Mouse (Mus musculus): ENCODE measurements around the gene Zfp385b. TPM values are rescaled to one million over a fixed set of nuclear protein-coding genes. Genes with fewer than 3 reads are reported as not detected.

The Zfp385b gene
- polyA plus RNA-seq, 1 experiment from 2014 or later: 6.7 TPM

DNA sequence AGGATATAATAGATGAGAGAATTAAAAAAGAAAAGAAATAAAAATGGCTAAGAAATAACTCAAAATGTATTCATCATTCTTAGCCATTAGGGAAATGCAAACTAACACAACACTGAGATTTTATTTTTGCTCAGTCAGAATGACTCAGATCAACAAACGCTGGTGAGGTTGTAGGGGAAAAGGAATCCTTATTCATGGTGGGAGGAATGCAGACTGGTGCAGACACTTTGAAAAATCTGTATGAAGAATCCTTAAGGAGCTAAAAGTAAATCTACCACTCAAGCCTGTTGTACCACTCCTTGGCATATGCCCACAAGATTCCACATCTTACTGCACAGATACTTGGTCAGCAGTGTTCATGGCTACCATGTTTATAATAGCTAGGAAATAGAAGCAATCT, 242.9 kb downstream of the Zfp385b start:
- Histone ChIP-seq H3K9ac (no peak overlapping the region), H3K4me1 (no peaks in the 10 kb centered on the region), H3K9me3 (replicated peaks) (no peaks in the 10 kb centered on the region), H3K4me3 (replicated peaks) (no peak overlapping the region), H3K36me3 (no peaks in the 10 kb centered on the region), H3K4me2 (no peak overlapping the region), H3K27ac (no peak overlapping the region), H3K27me3 (no peaks in the 10 kb centered on the region)
- WGBS: 91% methylated on average over 1 of the region's 1 CpGs
- no peak for ATAC-seq (replicated peaks; ENCODE audit: low FRiP score)

DNA sequence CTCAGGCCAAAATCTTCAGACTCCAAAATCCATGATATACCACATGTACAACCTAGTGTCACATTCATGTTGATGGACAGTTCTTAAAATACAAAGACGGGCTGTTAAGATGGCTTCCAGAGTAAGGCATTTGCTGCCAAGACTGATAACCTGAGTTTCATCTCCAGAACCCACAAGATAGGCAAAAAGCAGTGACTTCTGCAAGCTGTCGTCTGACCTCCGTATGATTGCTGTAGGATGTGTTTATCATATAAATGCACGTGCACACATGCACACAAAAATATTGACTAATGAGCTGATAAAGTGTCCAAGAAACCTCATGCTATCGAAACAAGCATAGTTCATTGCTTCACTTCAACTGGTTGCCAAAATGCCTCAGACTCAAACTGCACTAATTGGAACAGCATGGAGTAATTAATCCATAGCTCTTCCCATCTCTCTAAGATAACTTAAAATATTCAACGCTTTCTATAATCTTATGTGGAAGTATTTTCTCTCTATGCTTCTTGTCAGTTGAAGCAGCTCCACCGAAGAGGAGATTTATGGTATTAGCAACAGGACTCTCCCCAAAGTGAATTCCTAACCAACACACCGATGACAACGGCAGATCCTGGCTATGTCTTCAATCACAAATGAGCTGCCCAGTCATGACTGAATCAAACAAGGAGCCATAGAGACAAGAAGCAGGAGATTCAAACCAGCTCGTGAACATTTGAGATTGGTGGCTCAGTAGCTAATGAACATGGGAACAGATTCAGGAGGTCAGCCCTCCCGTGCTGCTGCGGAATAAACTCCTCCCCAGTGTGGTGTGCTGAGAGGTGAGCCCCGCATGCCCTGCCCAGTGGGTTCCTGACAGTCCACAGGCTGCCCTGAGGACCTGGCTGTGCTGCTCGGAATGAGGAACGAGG, 251.7 kb downstream of the Zfp385b start:
- 70% methylated on average over 15 of the region's 15 CpGs for WGBS
- Histone ChIP-seq H3K36me3 (no peaks in the 10 kb centered on the region), H3K9me3 (replicated peaks) (no peaks in the 10 kb centered on the region), H3K9ac (no peak overlapping the region), H3K27me3 (no peaks in the 10 kb centered on the region), H3K4me1 (no peaks in the 10 kb centered on the region), H3K27ac (no peak overlapping the region), H3K4me3 (replicated peaks) (no peak overlapping the region), H3K4me2 (no peak overlapping the region)
- ATAC-seq (replicated peaks; ENCODE audit: low FRiP score): no peak

DNA sequence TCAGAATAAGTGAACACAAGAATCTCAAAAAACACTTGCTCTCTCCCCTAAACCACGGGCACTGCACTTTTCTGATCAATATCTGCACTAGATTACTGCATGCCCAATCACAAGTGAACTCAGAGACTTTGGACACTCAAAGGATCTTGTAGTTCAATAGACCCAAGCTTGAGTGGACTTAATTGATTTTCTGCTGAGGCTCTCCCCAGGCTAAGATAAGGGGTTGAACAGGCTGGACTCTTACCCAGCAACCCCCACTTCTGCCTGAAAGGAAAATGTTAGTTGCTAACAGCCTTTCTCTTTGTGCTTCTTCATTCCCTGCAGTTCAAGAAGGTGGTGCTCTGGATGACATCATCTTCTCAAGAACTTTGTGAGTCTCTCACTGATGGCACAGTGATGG, 255.7 kb downstream of the Zfp385b start:
- H3K4me3 ChIP-seq (replicated peaks): no peak overlapping the region
- H3K36me3 ChIP-seq: no peaks in the 10 kb centered on the region
- H3K27ac ChIP-seq: no peak overlapping the region
- whole genome bisulfite sequencing: 61% methylated on average over 1 of the region's 1 CpGs
- no peaks in the 10 kb centered on the region for H3K9me3 ChIP-seq (replicated peaks)
- no peaks in the 10 kb centered on the region for H3K27me3 ChIP-seq
- no peak for ATAC-seq (replicated peaks; ENCODE audit: low FRiP score)
- H3K4me2 ChIP-seq: no peak overlapping the region
- no peak overlapping the region for H3K9ac ChIP-seq
- H3K4me1 ChIP-seq: no peaks in the 10 kb centered on the region

DNA sequence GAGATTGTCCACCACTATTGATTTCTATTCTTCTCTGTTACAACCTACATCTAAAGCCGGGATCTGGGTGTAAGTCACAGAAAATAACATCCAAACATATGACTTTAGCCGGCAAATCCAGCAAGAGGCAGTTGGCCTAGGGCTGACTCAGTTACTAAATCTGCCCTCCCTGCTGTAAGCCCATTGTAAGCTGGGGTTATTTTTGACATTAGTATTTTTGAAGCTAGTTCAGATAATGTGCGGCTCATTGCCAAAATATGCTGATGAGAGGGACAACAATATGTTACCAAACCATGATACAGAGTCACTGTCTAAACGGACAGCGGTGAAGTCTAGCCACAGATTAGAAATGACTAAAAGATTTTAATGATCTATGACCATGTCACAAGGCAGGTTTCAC, 257.5 kb downstream of the Zfp385b start:
- Histone ChIP-seq H3K4me3 (replicated peaks) (no peak overlapping the region), H3K36me3 (no peaks in the 10 kb centered on the region), H3K4me2 (no peak overlapping the region), H3K27me3 (no peaks in the 10 kb centered on the region), H3K9ac (no peak overlapping the region), H3K27ac (no peak overlapping the region), H3K4me1 (no peaks in the 10 kb centered on the region), H3K9me3 (replicated peaks) (no peaks in the 10 kb centered on the region)
- no peak for ATAC-seq (replicated peaks; ENCODE audit: low FRiP score)
- 92% methylated on average over 5 of the region's 5 CpGs for WGBS

- H3K4me3 ChIP-seq (replicated peaks): no peak overlapping the region
- H3K4me1 ChIP-seq: no peaks in the 10 kb centered on the region
- H3K4me2 ChIP-seq: no peak overlapping the region
- ATAC-seq (replicated peaks; ENCODE audit: low FRiP score): no peak
- H3K36me3 ChIP-seq: no peaks in the 10 kb centered on the region
- WGBS: 82% methylated on average over 4 of the region's 4 CpGs
- H3K9ac ChIP-seq: no peak overlapping the region
- H3K27me3 ChIP-seq: no peaks in the 10 kb centered on the region
- no peak overlapping the region for H3K27ac ChIP-seq
- no peaks in the 10 kb centered on the region for H3K9me3 ChIP-seq (replicated peaks)
Observed at GRCm38 (mm10) chr2:77556938-77557337, 262.5 kb downstream of the Zfp385b start.

DNA sequence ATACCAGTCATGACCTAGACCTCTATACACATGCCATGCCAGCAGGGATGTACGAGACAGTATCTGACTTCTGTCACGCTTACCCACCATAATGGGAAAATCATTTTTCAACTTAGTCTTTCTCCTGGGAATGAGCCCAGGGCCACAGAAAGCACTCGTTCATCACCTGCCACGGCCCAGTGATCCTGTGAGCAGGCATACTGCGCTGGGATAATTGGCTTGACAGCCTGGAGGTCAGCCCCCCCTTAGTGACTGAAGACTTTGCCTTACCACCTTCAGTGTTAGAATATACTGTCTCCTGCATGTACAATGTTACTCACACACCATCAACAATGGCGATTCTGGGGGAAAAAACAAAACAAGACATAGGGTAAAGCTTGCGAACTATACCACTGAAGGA, 263.5 kb downstream of the Zfp385b start:
- Histone ChIP-seq H3K4me1 (no peaks in the 10 kb centered on the region), H3K4me3 (replicated peaks) (no peak overlapping the region), H3K36me3 (no peaks in the 10 kb centered on the region), H3K4me2 (no peak overlapping the region), H3K9ac (no peak overlapping the region), H3K9me3 (replicated peaks) (no peaks in the 10 kb centered on the region), H3K27me3 (no peaks in the 10 kb centered on the region), H3K27ac (no peak overlapping the region)
- ATAC-seq (replicated peaks; ENCODE audit: low FRiP score): no peak
- WGBS: 70% methylated on average over 7 of the region's 7 CpGs

DNA sequence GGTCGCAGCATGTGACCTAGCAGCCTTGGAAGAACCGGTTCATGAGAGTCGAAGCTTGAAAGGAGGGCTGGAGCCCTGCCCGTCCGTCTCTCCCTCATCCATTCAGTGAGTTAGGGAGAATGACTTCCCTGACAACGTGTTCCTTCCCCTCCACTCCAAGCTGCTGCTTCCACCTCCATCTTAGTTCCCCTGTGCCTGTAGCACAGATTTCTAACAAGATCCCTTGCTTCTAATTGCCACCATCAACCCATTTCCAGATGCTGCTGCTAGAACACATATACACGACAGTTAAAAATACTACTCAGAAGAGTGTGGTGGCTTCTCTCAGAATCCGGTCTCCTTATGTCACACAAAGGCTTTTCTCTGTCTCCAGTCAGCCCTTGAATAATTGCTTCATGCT, 266.8 kb downstream of the Zfp385b start:
- Histone ChIP-seq H3K9ac (no peak overlapping the region), H3K4me3 (replicated peaks) (no peak overlapping the region), H3K36me3 (no peaks in the 10 kb centered on the region), H3K27me3 (no peaks in the 10 kb centered on the region), H3K9me3 (replicated peaks) (no peaks in the 10 kb centered on the region), H3K4me1 (no peaks in the 10 kb centered on the region), H3K27ac (no peak overlapping the region), H3K4me2 (no peak overlapping the region)
- 52% methylated on average over 8 of the region's 8 CpGs for WGBS
- no peak for ATAC-seq (replicated peaks; ENCODE audit: low FRiP score)

GRCm38 (mm10) chr2:77543388-77543787, 276.1 kb downstream of the Zfp385b start:
- 19% methylated on average over 1 of the region's 1 CpGs for WGBS
- Histone ChIP-seq H3K27ac (no peak overlapping the region), H3K4me1 (0 out of 2 replicates have a peak, but pooled peaks cover 8% of the 10 kb centered on the region), H3K27me3 (no peaks in the 10 kb centered on the region), H3K9me3 (replicated peaks) (no peaks in the 10 kb centered on the region), H3K36me3 (no peaks in the 10 kb centered on the region), H3K4me3 (replicated peaks) (no peak overlapping the region), H3K4me2 (no peak overlapping the region), H3K9ac (no peak overlapping the region)
- no peak for ATAC-seq (replicated peaks; ENCODE audit: low FRiP score)

GRCm38 (mm10) chr2:77542605-77543004, 276.8 kb downstream of the Zfp385b start:
- Histone ChIP-seq H3K4me1 (0 out of 2 replicates have a peak, but pooled peaks cover 8% of the 10 kb centered on the region), H3K27me3 (no peaks in the 10 kb centered on the region), H3K27ac (0 out of 2 replicates have a peak overlapping the region, but pooled peaks have one; percentile 22), H3K4me2 (no peak overlapping the region), H3K9ac (no peak overlapping the region), H3K4me3 (replicated peaks) (no peak overlapping the region), H3K36me3 (no peaks in the 10 kb centered on the region), H3K9me3 (replicated peaks) (no peaks in the 10 kb centered on the region)
- ATAC-seq (replicated peaks; ENCODE audit: low FRiP score): peak; percentile 82
- WGBS: 40% methylated on average over 2 of the region's 2 CpGs

- WGBS: 89% methylated on average over 4 of the region's 4 CpGs
- 0 out of 2 replicates have a peak, but pooled peaks cover 8% of the 10 kb centered on the region for H3K4me1 ChIP-seq
- H3K9me3 ChIP-seq (replicated peaks): no peaks in the 10 kb centered on the region
- no peak overlapping the region for H3K4me2 ChIP-seq
- H3K9ac ChIP-seq: no peak overlapping the region
- no peak overlapping the region for H3K4me3 ChIP-seq (replicated peaks)
- no peak for ATAC-seq (replicated peaks; ENCODE audit: low FRiP score)
- H3K27ac ChIP-seq: no peak overlapping the region
- H3K27me3 ChIP-seq: no peaks in the 10 kb centered on the region
- H3K36me3 ChIP-seq: no peaks in the 10 kb centered on the region
Observed at GRCm38 (mm10) chr2:77541681-77542080, 277.8 kb downstream of the Zfp385b start.

GRCm38 (mm10) chr2:77540860-77541259, 278.6 kb downstream of the Zfp385b start:
- H3K27ac ChIP-seq: no peak overlapping the region

GRCm38 (mm10) chr2:77536556-77536955, 282.9 kb downstream of the Zfp385b start:
- 72% methylated on average over 3 of the region's 3 CpGs for WGBS
- Histone ChIP-seq H3K4me3 (replicated peaks) (no peak overlapping the region), H3K4me2 (no peak overlapping the region), H3K4me1 (no peaks in the 10 kb centered on the region), H3K9me3 (replicated peaks) (no peaks in the 10 kb centered on the region), H3K27ac (no peak overlapping the region), H3K36me3 (no peaks in the 10 kb centered on the region), H3K9ac (no peak overlapping the region), H3K27me3 (no peaks in the 10 kb centered on the region)
- ATAC-seq (replicated peaks; ENCODE audit: low FRiP score): no peak

More at GRCm38 (mm10) chr2:77540860-77541259, 278.6 kb downstream of the Zfp385b start:
- ATAC-seq (replicated peaks; ENCODE audit: low FRiP score): no peak
- no peak overlapping the region for H3K9ac ChIP-seq
- no peaks in the 10 kb centered on the region for H3K36me3 ChIP-seq
- no peak overlapping the region for H3K4me3 ChIP-seq (replicated peaks)
- no peak overlapping the region for H3K4me2 ChIP-seq
- H3K27me3 ChIP-seq: no peaks in the 10 kb centered on the region
- no peaks in the 10 kb centered on the region for H3K9me3 ChIP-seq (replicated peaks)
- 68% methylated on average over 3 of the region's 3 CpGs for WGBS
- H3K4me1 ChIP-seq: 0 out of 2 replicates have a peak, but pooled peaks cover 8% of the 10 kb centered on the region
